Mouse (Mus musculus) layer of hippocampus, postnatal 14 days (tissue): ENCODE results near the gene Cyct. TPM values are rescaled to one million over a fixed set of nuclear protein-coding genes. Genes with fewer than 3 reads are reported as not detected.

Source experiments
- DNase-seq, 2 experiments: peaks; one replicate each; pipeline ENCODE4 v3.0.0; 2021 to 2022; ENCODE audit warnings: low spot score in 2 of 2, mixed read lengths in 1 of 2
- long read RNA-seq, 2 experiments: library from polyadenylated mRNA; stranded (forward); transcript quantifications; one replicate each; pipeline ENCODE4 v2.0.0; 2021
- total RNA-seq, 2 experiments: library from RNA; stranded (reverse); gene quantifications; 2 replicates each; pipeline ENCODE4 v1.2.3; 2021

The Cyct gene
- not detected for total RNA-seq
- long read RNA-seq, experiment 1: 0 reads
- long read RNA-seq, experiment 2: 0 reads

DNA sequence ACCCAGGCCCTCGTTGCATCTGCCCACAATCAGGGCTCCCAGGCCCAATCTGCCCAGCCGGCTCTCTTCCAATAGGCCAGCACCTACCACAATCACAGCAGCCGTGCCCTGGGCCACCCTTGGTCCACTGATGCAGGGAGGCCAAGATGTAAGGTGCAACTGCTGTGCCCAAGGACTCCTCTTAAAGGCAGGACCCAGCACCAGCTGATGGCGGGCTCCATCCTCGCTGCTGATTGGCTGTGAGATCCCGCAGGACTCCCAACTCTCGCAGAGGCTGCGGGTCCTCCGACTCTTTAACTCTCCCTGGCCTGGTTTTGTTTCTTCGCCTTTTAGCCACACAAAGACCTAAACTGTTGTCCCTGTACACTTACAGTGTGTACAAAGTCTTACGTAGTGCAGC, at the start of gene Cyct:
Gene Cyct (minus strand): TSS at position 225 of the 400 bp plus-strand sequence.
- no peak for DNase-seq

DNA sequence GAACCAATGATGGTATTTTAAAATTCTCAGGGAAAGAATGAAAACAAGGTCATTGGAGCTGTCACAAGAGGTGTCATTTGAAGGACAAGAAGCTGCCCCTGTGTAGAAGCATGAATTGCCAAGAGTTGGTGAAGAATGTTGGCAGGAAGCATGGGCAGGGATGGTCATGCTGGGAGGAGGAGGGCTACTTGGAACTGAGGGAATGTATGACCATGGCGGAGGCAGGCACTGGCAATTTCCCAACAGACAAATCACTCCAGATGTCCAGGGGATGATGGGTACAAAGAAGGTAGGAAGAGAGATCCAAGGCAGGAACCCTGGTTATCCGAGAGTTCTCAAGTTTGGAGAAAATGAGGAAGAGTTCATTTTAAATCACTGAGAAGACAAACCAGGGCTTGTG, 49.7 kb upstream of the Cyct start:
- DNase-seq: no peak

DNA sequence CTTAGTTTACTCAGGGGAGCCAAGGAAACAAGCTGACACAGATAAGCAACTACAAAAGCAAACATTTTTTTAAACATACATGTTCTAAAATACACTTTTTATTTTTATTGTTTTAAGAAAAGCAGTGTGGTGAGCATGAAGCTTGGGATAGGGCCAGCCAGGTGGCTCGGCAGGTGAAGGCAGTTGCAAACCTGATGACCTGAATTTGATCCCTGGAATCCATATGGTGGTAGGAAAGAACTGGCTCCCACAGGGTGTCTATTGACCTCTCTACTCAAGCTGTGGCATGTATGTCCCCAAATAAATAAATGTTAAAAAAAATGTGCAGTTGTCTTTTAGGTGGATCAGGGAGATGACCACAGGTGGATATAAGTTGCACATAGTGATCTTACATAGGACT, 49.3 kb upstream of the Cyct start:
- no peak for DNase-seq

DNA sequence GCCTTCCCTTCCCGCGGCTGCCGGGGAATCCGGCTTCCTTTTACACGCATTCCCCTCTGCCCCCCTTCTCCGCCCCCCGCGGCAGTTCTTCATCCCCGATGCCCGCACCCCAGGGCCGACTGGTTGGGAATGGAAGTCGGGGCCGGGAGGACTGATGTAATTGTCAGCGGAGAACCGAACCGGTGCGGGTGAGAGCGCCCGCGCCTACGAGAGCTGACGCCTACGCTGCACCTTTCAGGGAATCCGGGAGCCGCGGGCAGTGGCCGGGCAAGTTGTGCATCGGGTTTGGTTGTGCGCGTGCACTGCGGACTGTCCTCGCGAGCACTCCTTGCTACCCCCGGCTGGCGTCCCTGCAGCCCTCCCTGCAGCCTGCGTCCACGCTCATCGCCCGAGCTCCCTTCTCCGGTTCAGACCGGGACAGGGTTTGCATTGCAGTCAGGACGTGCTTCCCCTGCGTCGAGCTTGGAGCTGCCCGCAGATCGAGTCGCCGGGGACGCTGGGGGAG, 46.7 kb upstream of the Cyct start:
- DNase-seq: peak; percentile 48 to 66

DNA sequence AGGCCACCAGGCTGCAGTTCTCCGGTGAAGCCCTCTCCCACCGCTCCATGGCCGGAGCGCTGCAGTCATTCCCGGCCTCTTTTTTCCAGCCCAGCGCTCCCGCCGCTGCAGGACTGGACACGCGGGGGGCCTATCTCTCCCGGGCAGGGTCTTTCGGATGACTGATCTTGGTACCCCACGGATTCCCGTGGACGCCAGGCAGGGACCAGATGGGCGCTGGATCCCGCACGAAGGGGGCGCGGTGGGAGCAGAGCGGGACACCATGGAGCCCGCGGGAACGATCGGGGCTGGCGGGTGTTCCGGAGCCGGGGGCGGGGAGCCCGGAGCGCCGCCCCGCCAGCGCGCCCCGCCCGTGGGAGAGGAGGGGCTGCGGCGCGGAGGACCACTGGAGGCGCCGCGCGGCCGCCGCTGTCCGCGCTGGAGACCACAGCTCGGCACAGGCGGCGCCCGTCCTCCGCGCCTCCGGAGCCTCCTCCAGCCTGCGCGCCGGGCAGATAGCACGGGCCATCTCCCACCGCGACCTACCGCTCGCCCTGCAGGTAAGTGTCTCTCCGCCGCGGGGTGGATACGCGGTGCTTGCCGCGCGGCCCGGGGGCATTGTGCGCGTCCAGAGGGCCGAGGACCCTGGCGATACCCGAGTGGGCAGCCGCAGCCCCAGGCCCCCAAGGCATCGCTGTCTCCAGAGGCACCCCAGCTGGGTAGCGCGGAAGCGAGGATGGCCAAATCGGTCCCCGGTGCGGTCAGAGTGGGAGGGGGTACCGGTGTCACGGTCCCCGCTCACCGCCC, 46.1 kb upstream of the Cyct start, which contains the start of gene Osbpl6:
Gene Osbpl6 (plus strand): TSS at position 358 of the 786 bp plus-strand sequence.
- peak; percentile 71 to 77 for DNase-seq

DNA sequence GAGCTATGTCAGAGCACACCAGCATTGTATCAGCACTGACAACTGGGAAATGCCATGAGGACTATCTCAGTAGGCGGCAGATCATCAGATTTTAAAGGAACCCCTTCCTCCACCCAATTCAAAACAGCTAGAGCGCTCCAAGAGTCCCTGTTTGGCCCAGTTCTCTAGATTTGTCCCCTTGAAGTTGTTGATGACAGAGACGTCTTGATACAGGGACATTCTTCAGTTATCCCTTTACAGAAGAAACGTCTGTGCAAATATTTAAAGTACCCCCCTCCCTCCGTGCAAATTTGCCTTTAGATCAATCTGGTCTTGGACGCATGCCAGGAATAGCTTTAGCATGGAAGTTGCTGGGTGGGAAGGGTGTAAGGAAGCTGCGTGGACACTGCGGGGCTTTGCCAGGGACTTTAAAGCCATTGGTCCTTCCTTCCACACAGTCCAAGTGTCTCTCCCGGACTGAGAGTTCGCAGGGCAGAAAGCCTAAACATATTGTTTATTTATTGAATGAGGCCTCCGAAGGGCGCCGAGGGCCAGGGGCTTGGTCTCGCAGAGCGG, 45.4 kb upstream of the Cyct start:
- peak; percentile 24 to 48 for DNase-seq

DNA sequence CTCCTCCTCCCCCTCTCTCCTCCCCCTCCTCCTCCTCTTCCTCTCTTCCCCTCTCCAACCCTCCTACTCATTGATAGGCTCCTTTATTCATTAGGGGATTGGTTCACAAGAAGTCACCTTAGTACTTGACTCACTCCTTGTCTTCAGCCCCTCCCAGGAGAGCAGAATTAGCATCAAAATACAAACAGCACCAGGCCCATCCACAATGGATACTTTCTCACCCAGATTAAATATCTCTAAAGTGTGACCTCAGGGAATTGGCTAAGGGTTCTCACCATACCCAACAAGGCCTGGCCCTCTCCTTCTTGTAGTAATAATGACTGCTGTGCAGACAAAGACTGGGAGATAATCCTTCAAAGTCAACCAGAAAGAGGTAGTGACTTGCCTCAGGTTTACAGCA, 39.9 kb upstream of the Cyct start:
- no peak for DNase-seq

DNA sequence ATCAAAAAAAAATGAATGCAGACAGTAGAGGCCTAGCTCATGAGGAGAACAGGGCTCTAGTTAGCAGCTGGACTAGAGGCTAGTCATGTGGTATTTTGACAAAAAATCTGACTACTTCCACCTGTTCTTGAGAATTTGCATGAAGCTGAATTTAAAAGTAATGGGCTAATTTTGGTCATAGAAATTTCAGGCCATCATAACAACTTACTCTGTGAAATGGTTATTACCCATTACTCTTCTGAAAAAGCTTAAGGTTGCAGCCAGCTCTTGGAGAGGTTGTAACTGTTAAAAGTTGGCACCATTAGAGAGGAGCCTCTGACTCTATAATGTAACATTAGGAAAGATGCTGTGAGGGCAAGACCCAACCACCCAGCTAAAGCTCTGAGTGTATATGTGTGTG, 26.3 kb upstream of the Cyct start:
- DNase-seq: no peak

DNA sequence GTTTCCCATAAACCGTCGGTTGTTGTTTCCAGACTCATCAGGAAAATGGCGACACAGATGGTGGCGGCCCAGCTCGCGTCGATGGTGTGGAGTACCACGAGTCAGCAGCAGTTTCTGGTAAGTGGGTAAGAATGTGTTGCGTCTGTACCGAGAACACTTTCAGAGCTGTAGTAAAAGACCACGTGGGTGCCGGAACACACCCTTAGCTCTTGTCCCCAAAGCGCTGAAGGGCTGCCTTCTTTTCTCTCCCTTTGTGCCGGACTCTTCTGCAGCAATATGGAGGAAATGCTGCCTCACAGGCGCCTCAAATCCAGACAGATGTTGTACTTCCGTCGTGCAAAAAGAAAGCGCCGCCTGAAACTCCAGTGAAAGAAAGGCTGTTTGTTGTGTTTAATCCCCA, 18.4 kb upstream of the Cyct start:
- DNase-seq: no peak

DNA sequence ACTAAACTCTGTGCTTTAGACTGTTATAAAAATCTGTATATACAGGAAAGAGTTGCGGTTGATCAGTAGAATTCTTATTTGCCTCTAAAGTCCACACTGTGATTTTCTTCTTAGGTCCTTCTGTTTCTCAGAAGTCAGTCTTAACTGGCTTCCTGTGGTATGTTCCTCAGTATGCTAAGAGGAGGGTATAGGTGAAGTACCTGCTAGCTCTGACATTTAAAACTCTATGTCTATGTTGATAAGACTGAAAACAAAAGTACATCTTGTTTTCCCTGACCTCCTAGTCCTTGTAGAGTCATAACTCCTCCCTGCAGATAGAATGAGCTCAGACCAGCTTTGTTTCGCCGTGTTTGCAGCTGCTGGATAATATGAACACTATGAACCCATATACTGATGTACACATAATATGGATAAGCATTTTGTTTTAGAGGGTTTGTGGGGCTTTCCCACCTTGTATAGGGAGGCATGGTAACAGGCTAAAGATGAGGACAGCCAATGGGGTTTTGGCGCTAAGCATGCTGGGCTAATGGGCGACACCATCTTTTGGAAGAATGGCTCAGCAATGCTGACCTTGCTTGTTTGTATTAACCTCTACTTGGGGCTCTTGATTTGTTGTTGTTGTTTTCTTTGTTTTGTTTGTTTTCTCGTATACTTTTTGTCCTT, 14.4 kb upstream of the Cyct start:
- no peak for DNase-seq

DNA sequence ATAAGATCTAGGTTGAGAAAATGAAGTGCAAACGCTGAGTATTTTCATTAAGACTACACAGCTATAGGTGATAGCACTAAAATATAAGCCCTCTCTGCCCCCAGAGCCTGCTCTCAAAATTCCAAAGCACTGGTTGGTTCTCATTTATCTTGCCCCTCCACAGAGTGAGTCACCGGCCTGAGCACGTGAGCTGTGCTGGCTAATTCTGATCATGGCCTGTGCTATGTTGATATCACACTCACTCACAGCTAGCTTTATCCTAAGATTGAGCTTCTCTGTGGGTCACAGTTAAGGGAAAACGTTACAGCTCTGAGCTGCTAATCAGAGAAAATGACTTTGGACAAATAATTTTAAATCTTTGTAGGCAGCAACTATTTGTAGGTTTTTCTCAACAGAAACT, 12.0 kb upstream of the Cyct start:
- DNase-seq: no peak

DNA sequence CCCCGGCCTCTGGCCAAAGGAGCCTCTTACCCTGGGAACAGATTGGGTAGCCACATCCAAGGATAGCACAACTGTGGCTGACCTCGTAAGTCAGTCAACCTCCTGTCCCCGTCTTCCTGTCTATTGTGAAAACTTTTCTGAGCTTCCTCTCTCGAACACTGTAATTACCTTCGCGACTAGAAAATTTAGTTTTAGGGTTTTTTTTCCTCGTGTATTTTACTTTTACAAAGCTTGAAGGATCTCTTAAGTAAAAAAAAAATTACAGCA, 10.3 kb upstream of the Cyct start:
- DNase-seq: no peak

DNA sequence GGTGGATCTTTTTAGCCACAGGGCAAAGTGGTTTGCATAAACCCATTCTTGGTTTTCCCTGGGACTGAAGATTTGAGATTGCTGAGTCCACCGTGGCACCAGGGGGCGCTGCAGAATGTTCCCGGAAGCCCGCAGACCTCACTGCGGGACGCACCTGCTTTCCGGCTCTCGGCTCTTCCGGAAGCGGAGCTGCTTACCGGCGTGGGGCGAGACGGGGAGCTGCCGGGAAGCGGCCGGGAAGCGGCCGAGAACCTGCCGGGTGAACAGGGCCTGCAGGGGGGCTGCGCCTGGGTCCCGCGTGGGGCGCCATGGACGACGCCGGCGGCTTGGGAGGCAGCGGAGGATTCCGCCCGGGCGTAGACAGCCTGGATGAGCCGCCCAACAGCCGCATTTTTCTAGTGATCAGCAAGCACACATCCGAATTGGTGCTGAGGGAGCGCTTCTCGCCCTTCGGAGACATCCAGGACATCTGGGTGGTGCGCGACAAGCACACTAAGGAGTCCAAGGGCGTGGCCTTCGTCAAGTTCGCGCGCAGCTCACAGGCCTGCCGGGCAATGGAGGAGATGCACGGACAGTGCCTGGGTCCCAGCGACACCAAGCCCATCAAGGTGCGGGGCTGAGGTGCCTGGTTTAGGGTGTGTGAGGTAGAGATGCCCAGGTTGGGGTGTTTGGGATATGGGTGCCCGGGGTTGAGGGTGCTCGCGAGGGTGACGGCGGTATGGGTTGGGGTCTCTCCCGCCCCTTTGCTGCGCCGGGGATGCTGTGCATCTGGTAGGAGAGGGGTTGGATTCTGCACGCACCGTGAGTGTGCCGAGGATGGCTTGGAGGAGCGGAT, 9.8 kb upstream of the Cyct start, which contains the start of gene Rbm45:
Gene Rbm45 (plus strand): TSS at position 164 of the 835 bp plus-strand sequence.
- DNase-seq: peak; percentile 86 to 89

DNA sequence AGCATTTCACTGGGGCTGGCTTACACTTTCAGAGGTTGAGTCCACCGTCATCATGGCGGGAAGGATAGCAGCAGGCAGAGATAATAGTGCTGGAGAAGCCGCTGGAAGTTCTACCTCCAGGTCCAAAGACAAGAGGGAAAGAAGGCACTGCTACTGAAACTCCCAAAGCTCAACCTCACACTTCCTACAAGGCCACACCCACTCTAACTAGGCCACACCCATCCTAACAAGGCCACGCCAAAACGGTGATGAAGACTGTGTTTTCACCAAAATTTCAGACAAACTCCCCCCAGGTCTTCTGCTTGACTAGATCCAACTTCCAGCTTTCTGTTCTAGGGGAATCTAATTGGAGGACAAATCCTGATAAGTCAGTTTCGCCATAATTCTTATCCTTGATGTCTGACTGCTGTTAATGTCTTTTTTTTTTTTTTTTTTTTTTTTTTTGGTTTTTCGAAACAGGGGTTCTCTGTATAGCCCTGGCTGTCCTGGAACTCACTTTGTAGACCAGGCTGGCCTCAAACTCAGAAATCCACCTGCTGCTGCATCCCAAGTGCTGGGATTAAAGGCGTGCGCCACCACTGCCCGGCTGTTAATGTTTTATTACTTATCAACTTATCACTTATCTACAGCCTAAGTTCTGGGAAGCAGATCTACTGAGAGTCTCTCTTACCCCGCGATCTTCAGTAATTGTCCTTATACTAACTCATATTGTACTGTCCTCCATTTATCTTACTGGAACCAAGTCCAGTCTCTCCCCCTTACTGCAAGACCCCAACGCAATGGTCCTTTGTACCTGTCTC, 8.8 kb upstream of the Cyct start:
- no peak for DNase-seq

DNA sequence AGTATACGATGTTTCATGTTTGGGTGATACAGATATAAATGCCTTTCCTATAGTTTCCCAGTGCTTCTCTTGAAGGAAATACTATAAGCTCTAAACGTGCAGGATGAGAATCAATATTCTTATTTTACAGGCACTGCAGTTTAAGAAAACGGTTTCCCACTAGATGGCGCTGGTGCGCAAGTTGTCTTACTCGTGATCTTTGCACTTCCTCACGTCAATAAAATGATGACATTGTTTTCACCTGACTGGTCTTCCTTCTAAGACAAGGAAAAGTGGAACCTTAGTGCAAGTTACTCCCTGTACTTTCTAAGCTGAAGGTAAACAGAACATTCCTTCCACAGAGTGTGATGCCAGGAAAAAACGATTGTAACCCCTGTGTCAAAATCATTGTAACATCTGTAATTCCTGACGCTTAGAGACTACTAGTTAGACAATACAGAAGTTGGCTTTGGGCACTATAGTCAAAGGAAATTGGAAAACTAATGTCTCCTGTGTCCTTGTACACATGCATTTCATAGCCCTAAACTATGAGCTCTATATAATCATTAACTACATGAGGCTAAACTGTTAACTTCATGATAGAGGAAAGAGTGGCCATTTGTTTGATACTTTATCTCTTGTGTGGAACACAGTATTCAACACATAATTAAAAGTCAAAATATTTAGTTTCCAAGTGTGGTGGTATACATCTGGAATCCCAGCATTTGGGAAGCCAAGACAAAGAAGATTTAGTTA, 7.1 kb upstream of the Cyct start:
- peak; percentile 70 to 83 for DNase-seq

DNA sequence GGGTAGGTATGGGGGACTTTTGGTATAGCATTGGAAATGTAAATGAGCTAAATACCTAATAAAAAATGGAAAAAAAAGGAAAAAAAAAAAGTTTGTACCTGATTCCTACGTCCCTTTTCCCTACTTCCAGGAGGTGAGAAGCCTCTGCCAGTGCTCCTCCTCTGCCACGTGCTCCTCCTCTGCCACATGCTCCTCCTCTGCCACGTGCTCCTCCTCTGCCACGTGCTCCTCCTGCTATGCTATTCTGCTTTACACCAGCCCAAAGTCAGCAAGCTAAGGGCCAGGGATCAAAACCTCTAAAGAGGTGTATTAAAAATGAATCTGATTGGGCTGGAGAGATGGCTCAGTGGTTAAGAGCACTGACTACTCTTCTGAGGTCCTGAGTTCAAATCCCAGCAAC, 5.6 kb upstream of the Cyct start:
- no peak for DNase-seq

DNA sequence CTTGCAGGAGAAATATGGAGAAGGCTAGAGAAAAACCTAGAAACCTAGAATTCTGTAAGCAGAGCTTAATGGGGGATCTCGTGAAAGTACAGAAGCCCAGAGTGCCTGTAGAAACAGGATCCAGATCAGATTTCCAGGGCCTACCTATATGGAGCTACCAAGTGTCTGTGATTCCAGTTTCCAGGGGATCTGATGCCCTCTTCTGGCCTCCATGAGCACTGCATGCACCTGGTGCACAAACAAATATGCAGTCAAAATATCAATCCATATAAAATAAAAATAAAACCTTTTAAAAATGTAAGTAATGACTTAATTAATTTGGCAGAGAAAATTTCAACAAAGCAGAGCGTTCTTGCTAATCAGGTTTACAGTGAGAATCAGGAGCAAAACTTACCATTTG, 1.9 kb upstream of the Cyct start:
- DNase-seq: peak in 1 of 2 experiments; percentile 18

DNA sequence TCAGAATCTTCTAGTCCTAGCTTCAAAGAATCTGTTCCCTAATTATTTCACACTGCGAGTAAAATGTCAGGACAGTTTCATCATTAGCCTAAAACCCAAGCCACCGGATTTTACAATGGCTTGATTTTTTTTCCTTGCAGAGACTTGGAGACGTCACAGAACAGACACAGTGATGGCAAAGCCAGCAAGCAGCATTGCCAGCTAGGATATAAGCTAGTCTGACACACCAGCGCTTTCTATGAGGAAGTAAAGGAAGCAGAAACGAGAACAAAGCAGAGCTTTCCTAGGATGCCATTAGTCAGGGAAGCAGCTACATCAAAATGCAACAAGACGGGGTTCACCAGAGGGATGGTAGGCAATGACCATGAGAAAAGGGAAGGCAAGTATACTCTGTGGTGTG, 12.4 kb downstream of the Cyct start:
- DNase-seq: no peak

DNA sequence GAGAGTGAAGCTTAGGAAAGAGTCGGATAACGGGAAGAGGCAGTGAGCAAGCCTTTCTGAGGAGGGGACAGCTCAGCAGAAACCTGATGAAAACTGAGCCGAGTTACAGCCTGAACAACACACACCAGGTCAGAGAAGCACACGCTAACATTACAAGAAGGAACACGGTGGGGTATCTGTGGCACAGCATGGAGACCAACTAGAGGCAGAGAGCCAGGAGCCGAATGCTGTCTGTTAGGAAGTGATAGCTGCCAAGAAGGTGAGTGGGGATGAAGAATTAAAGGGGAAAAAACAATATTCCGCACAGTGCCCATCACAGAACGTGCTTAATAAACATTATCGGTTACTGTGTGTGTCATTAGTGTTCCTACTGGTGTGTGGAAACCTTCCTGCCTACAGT, 18.1 kb downstream of the Cyct start:
- DNase-seq: no peak
